Mouse (Mus musculus): ENCODE results near the gene Olig1.

Olig1 gene

DNA sequence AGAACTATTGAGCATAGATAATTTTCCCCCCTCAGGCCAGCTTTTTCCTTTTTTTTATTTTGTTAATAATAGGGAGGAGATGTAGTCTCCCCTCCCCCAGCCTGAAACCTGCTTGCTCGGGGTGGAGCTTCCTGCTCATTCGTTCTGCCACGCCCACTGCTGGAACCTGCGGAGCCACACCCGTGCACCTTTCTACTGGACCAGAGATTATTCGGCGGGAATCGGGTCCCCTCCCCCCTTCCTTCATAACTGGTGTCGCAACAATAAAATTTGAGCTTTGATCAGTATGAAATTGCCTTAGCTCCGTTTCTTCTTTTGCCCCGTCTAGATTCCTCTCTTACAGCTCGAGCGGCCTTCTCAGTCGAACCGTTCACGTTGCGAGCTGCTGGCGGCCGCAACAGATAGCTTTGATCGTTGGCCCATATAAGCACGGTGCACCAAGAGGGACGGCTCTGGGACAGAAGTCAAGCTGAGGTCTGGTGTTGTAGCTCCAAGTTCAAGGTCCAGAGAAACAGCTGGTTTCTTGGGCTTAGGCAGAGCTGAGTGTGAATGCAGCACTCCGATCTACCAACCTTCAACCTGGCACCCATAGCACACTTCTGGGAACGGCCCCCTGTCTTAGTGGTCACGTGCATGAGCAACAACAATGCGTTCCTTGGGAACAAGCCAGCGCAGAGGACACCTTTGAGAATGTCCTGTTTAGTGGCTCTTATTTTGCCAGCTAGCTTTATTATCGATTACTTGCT, 14.0 kb upstream of the Olig1 start:
- DNase-seq, result peak; percentile 35

DNA sequence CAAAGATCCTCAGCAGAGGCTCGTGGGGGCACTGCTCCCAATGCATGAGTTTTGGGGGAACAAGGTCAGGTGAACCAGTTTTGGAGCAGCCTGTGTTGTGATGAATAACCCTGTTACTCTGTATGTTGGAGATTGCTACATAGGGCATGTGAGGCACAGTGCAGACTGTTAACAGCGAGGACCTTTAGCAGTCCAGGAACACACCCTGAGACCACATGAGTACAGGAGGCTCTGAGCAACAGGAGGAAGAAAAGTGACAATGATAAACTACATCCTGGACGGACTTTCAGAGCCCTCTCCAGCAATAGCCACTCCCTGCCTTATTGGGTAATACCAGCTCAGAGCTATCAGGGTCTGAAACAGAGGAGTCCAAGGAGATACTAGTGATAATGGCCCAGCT, 10.6 kb upstream of the Olig1 start:
- DNase-seq, result no peak

GRCm38 (mm10) chr16:91260861-91261260, 8.7 kb upstream of the Olig1 start:
- DNase-seq, result no peak

GRCm38 (mm10) chr16:91262467-91263220, 6.9 kb upstream of the Olig1 start:
- no peak for DNase-seq

DNA sequence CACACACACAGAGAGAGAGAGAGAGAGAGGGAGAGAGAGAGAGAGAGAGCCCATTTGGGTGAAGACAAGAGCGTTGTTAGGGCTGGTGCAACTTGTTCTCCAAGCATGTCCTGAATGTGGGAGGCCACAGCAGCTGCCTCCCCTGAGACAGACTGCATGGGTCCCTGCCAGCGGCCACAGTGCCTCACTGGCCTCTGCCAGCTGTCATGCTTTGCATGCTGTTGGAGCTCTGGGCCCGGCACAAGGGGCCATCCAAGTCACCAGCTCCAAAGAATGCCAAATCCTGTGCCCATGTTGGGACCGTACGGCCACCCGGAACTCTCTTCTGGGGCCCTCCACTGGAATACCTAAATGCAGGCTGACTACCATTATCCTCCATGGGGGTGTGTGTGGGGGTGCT, 3.6 kb upstream of the Olig1 start:
- no peak for DNase-seq

GRCm38 (mm10) chr16:91268724-91269452, 684 bp upstream of the Olig1 start:
- no peak for DNase-seq

GRCm38 (mm10) chr16:91270212-91270971, 820 bp downstream of the Olig1 start:
- no peak for DNase-seq

DNA sequence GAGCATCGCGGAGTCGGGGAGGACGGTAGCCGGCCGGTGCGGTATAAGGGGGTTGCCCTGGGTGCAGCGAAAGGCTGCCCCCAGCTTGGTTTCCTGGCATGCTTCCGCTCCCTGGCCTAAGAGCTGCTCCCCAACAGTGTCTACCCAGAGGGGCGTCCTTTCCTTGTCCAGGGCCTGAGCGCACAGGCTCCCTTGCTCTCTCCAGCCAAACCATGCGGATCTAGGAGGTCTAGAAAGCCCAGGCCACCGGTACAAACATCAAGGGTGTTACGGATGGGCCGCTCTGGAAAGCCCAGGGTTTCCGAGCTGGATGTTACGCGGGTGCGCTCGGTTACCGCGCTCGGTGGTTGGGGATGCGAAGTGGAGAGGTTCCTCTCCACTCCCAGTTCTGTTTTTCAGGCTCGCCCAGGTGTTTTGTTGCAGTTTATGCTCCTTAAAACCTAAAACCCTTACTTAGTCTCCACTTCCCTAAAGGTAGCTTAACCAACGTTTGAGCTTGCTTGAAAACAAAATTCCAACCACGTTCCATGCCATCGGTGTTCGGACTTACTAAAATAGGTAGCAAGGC, 1.5 kb downstream of the Olig1 start:
- DNase-seq, result no peak

DNA sequence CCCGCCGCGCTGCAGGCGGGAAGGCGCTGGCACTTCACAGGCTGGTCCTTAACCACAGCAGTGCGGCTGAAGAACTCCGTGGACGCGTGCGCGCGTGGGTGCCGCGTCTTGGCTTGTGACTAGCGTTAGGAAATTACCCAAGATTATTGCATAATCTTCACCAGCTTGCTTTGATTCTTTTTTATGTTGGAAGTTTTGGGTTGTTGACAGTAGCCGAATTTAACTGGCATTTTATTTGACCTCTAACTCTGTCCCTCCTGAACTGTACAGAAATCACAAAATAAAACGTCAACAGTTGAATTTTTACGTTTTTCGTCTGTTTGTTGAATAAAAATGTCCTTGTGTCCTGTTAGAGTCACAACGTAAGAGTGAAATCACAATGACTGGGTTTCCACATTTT, 2.1 kb downstream of the Olig1 start:
- DNase-seq, result no peak

GRCm38 (mm10) chr16:91280516-91280915, 10.9 kb downstream of the Olig1 start:
- DNase-seq, result no peak

- DNase-seq, result no peak
Observed at GRCm38 (mm10) chr16:91292080-91292479, 22.5 kb downstream of the Olig1 start.

DNA sequence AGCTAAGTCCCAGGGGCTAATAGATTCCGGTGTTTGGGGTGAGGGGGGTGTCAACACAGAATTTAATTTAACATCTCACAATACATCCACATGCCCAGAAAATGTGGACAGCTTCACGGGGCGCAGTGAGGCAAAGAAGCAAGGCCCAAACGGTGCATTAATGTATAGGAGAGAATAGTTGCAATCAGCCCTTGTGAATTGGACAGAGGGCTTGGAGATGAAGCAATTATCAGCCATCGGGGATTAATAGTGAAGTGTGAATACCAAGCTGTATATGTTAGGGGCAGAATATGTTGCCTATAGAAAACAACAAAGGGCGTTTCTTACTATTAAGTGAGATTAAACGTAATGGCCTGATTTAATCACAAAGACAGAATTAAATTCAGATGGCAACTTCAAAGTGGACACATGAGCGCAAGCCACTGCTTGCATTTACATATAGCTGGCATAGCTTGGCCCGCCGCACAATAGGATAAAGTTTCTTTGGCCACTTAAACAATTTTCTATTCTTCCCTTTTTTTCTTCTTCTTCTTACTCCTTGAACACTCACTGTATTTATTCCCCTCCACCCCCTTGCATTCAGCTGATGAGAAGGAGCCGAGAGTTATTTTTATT, 23.3 kb downstream of the Olig1 start:
- DNase-seq, result no peak

DNA sequence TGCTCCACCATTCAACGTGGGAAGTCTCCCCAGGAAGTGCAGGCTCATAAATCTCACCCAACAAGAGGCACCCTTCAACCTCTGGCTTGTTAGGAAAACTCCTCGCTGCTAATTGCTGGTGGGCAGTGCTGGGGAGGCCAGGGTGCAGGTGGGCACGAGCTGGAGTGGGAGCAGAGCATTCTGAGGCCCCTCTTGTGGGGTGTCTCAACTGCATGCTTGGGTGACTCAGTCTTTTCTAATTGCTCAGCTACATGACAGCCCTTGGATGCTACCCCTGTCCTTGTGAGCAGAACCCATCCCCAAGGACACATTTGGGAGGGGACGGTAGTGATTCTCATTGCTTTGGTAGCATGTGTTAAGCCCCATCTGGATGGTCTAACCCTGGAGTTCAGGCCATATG, 28.2 kb downstream of the Olig1 start:
- DNase-seq, result no peak

- DNase-seq, result no peak
Observed at GRCm38 (mm10) chr16:91299412-91299811, 29.8 kb downstream of the Olig1 start.

- no peak for DNase-seq
Observed at GRCm38 (mm10) chr16:91300641-91301441, 31.3 kb downstream of the Olig1 start.

- no peak for DNase-seq
Observed at GRCm38 (mm10) chr16:91301454-91301853, 31.9 kb downstream of the Olig1 start.

DNA sequence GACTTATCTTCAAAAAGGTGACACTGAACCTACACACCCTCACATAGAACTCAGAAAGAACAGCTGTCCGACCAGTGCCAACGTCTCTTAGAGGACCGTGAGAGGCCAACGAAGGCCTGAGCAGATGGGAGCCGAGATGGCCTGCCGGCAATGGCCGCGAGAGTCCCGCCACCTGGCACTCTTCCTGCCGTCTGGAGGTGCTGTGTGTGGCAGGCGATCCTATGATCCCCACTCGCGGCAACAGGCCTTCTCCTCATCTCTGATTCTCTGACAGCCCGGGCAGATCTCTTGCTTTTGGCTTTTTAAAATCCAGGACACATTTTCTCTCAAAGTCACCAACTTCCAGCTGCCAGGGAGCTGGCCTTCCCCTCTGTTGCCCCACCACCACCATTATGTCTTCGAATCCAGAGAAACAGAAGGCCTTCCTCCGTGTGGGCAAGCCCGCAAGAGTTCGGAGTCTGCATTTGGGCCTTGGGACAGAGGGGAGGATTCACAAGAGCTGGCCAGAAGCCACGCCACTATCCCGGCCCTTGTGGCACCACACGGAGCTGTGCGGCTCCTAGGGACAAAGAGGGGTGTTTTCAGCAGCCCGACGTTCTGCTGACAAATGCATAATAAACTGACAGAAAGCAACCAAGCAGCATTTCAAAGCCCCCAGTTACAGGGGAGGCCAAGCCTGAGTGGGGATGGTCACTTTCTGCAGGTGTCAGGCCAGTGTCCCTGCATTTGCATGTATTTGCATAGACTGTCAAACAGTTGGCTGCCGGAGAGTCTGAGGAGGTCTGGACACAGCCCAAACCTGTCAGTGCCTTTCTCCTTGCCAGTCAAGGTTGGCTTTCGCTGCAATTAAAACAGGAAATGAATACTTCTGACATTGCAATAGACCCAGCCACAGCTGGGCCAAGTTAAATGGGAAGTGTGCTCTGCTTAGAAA, 34.5 kb downstream of the Olig1 start:
- DNase-seq, result peak; percentile 30

DNA sequence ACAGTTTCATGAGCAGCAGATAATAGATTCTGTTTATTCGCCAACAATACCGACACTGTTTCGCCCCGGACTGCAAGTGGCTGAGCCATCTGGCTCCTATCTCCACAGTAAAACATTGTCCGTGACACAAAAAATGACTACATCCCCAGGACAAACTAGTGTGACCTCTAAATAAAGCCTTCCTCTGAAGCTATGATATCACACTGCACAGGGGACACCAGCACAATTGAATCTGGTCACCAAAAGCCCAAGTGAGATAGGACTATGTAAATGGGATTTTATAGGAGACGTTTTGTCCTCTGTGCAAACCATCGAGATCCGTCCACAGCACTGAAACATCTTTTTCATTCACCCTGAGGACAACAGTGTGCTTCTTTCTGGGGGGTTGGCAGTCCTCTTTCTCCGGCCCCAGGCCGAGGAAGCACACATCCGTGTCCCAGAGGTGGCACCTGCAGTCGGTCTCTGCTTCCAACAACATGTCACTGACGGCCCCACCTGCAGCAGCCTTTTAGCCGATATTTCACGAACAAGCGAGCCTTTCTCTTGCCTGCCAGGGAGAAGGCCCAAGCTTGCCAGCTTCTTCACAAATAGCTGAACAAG, 36.0 kb downstream of the Olig1 start:
- no peak for DNase-seq

GRCm38 (mm10) chr16:91309872-91310271, 40.3 kb downstream of the Olig1 start:
- DNase-seq, result no peak

DNA sequence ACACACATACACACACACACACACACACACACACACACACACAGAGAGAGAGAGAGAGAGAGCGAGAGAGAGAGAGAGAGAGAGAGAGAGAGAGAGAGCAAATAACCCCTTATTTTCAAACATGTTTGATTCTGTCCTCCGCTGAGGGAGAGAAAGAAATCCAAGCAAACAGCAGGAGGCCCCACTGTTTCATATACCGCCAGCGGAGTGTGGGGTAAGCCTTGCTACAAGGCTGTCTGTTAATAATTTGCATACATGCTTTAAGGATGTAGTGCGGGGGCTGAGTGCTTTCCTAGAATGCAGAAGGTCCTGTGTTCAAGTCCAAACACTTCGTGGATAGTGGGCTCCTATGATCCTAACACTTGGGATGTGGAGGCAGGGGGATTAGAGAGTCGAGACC, 43.3 kb downstream of the Olig1 start:
- DNase-seq, result no peak

Data from kidney, adult 11 months (tissue).